Mouse (Mus musculus) cerebellum, adult 11-12 months (tissue): Measurements from ENCODE around the gene Metap1.

Experiments
- DNase-seq: peaks from one replicate; pipeline ENCODE4 v3.0.0; 2022

Metap1 gene

DNA sequence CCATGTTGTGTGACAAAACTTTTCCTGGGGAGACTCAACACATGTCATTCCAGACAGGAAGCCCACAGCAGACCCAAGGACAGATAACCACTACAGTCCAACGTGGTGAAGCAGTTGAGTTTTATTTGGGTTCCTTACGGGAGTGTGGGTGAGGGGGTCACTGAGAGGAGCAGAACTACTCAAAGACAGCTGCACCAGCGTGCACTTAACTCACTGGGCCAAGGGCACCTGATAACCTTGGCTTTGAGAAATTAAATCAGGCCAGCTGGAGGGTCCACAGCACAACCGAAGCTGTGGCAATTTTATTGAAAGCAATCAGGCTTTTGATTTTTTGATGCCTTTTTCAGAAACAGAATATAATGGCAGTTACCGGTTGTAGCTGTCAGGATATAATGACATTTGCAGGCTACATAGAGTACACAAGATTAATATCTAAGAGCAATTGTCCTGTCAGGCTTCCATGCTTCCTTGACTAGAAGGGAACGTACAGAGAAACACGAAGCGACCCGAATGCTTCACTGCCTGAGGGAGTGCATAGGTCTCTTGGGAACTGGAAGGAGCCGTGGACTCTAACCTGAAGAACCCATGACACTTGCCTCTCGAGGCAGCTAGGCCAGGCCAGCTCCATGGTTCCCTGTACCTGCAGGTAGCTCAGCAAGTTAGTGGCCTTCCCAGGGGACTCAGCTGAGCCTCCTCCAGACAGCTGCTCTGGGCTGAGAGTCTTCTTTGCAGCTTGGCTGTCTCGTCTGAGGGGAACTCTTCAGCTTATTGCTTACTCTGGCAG is 41.0 kb downstream of the Metap1 start:
- DNase-seq = no peak

- no peak for DNase-seq
Measured at GRCm38 (mm10) chr3:138443465-138443771, 45.9 kb downstream of the Metap1 start.

- peak; percentile 90 for DNase-seq
Measured at GRCm38 (mm10) chr3:138442612-138443464, 46.5 kb downstream of the Metap1 start, which contains the start of gene Adh5. Gene Adh5 (plus strand): TSS chr3:138443093.

- DNase-seq = no peak
Measured at GRCm38 (mm10) chr3:138442203-138442602, 47.1 kb downstream of the Metap1 start.

GRCm38 (mm10) chr3:138438716-138439115 is 50.6 kb downstream of the Metap1 start:
- DNase-seq = no peak

DNA sequence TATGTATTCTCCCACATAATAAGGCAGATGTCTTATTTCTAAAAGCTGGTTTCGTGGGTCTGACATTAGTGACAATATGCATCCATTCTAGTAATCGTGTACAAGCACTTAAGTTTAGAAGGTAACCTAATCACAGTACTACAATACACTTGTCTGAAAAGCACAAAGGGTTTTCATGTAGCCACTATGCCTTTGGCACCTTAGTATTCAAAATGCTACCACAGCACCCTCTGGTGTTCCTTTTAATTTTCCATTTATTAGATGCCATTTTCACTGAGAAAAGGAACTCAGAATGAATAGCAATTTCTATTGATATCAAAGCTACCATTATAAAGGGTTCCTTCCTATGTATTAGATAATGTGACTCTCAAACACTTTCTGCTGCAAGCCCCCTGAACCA is 57.5 kb downstream of the Metap1 start:
- DNase-seq = no peak

GRCm38 (mm10) chr3:138430360-138430976 is 58.8 kb downstream of the Metap1 start:
- DNase-seq = no peak

DNA sequence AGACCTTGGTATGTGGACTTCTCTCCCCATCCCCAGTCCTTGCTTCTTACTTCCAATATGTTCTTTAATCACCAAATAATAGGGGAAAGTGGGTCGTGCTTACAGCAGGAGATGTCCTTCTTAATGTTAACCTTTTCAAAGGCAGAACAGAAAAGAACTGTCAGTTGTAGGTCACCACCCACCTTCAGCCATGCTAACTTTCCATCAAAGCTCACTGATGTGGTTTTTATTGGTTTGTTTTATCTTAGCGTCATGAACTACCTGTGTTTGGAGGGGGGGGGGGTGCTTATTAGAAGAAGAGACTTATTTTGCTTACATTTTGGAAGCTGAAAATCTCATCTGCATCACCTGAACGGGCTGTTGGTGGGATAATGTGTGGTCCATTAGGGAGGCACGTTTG is 65.1 kb downstream of the Metap1 start:
- no peak for DNase-seq

GRCm38 (mm10) chr3:138423664-138424063 is 65.7 kb downstream of the Metap1 start:
- no peak for DNase-seq

- no peak for DNase-seq
Measured at GRCm38 (mm10) chr3:138420385-138420784, 68.9 kb downstream of the Metap1 start.

DNA sequence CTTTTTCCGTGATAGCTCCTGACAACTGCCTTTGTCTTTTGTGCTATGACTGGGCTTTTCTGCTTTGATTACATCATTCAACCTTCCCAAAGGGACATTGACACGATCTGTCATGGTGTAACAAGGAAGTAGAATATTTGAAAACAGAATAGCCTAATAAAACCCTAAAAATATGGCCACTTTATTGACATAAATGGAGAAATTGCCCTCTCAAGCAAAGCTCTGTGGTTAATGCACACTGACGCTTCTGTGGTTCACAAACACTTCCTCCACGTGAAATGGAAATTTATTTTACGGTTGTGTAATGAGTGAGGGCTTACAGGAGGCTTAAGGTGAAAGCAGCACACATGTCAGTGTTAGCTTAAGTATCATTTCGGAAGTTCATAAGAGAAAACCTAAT is 69.9 kb downstream of the Metap1 start:
- DNase-seq = no peak

DNA sequence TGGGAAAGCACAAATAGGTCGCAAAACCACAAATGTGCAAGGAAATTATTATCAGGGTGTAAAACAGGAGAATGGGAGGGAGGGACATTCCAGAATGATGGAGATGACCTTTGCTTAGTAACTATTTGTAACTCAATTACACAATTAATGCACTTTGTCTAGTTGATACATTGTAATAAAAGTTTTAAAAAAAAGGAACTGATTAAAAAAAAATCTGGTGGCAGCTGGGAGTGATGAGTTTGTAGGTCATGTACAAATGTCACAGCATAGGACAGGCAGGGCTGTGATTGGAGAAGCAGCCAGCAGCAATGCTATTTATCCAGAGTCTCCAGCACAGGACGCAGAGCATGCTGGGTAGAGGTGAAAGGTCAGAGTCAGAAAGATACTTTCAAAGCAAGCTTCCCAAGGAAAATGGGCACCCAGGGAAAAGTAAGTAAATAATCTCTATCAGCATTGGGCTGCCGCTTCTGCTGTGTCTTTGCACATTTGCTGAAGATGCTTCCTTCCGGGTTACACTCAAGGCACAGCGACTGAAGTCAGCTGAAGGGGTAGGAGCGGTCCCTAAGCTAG is 74.1 kb downstream of the Metap1 start, which contains the start of gene Adh4:
Adh4 (plus strand) TSS at position 346 of the 570 bp plus-strand sequence.
- no peak for DNase-seq

- no peak for DNase-seq
Measured at GRCm38 (mm10) chr3:138410211-138410610, 79.1 kb downstream of the Metap1 start.

DNA sequence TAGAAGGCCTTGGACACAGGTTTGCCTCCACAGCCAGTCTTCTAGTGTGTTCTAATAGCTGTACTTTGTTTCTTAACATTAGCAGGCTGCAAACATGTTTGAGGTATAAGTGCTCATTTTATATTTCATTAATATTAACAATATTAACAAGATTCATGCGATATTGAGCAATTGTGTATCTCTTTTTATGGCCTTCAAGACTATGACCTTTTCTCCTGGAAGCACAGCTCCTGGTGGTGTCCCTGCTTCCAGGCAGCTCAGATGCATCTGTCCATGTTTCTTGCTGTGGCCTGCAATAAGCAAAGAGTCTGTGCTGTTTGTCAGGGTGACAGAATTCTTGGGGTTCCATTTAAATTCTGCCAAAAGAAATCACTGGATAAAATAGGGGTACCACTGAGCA is 79.7 kb downstream of the Metap1 start:
- no peak for DNase-seq
